Mouse (Mus musculus) cortical plate, adult 2 months (tissue): ENCODE results near the gene Fcer1a. TPM values are rescaled to one million over a fixed set of nuclear protein-coding genes. Genes with fewer than 3 reads are reported as not detected.

Experiments
- H3K27ac ChIP-seq: fragments of 200-500 bp; 2 replicates; pipeline ENCODE4 v1.5.1; 2012; ENCODE audit warnings: low read length, control low read depth, inconsistent platforms; ENCODE audit not compliant: insufficient read depth
- H3K4me1 ChIP-seq: fragments of 200-500 bp; 2 replicates; pipeline ENCODE4 v1.6.1; 2011; ENCODE audit warnings: low read length; ENCODE audit not compliant: control insufficient read depth, insufficient read depth
- H3K4me3 ChIP-seq: fragments of 200-500 bp; 2 replicates; pipeline ENCODE4 v1.5.1; 2011; ENCODE audit warnings: mild to moderate bottlenecking, low read length, control low read depth; ENCODE audit not compliant: insufficient read depth
- CTCF ChIP-seq: fragments of 200-500 bp; IDR thresholded peaks from 2 replicates; pipeline ENCODE4 v1.5.1; 2011; ENCODE audit warnings: mild to moderate bottlenecking, control low read depth, low read length; ENCODE audit not compliant: insufficient read depth; ENCODE audit errors: extremely low read depth
- POLR2A ChIP-seq: fragments of 200-500 bp; IDR thresholded peaks from 2 replicates; pipeline ENCODE4 v1.6.1; 2011; ENCODE audit warnings: mild to moderate bottlenecking, low read length, control low read depth; ENCODE audit not compliant: insufficient read depth; ENCODE audit errors: extremely low read depth
- polyA plus RNA-seq: library from polyadenylated mRNA; depleted of rRNA; stranded (reverse); fragments of >200 nt; gene quantifications from 2 replicates; pipeline ENCODE4 v1.2.3, GENCODE M21; 2012; rRNA removed

Fcer1a gene
- polyA plus RNA-seq, 1 experiment, result not detected

GRCm38 (mm10) chr1:173174154-173174842 lies 52.7 kb downstream of the Fcer1a start:
- no peak overlapping the region for H3K27ac ChIP-seq
- H3K4me1 ChIP-seq, result no peaks in the 10 kb centered on the region
- H3K4me3 ChIP-seq, result no peak overlapping the region
- TF ChIP-seq POLR2A, result no peak
- TF ChIP-seq CTCF, result no peak

Other genes with a start within 250 kb of the Fcer1a start
- not detected in 2 replicates for gene Olfr1408, start 89.8 kb downstream of the Fcer1a start, polyA plus RNA-seq
- not detected in 2 replicates for gene Olfr1406, start 36.6 kb downstream of the Fcer1a start, polyA plus RNA-seq
- not detected in 2 replicates for gene Olfr218, start 29.4 kb downstream of the Fcer1a start, polyA plus RNA-seq
- not detected in 2 replicates for gene Olfr1404, start 14.8 kb downstream of the Fcer1a start, polyA plus RNA-seq
- gene Olfr418, start 38.8 kb upstream of the Fcer1a start, polyA plus RNA-seq, result not detected in 2 replicates
- gene Mptx2, start 50.6 kb upstream of the Fcer1a start, polyA plus RNA-seq, result not detected in 2 replicates
- 105 and 115 TPM in 2 replicates for gene Ackr1, start 106.5 kb upstream of the Fcer1a start, polyA plus RNA-seq
- gene Aim2, start 123.7 kb upstream of the Fcer1a start, polyA plus RNA-seq, result 3.4 and 3.6 TPM in 2 replicates
- gene Cadm3, start 140.5 kb upstream of the Fcer1a start, polyA plus RNA-seq, result 404 and 407 TPM in 2 replicates